Comparison of ENCODE assay signal across 7 mouse cellular contexts in the genomic region with DNA sequence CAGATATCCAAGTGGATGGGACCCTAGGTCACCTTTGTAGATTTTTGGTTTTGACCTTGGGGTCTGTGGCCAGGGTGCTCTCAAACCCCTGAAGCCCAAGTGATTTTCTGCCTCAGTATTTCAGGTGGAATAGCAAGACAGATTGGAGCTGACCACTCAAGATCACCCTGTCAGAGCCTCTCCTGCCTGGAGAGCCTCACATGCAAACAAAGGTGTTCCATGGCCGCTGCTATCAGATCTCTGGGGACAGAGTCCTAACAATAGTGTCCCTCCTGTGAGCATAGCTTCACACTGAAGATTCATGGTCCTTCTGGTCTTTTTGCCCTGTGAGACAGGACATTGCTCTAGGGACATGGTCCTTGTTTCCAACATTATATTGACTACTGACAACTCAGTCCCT.
"Had no signal": no experiment of that assay in that cellular context is flagged by ENCODE, and none has a peak within 500 bp of the region (broad histone marks: within the 10 kb centered on the region; RNA-seq: fewer than 3 reads in every experiment).

No protein-coding gene starts in this region.

- H3K36me3 ChIP-seq: kidney, embryonic 15.5 days; limb, embryonic 13.5 days; midbrain, embryonic 13.5 days had no signal

- ATAC-seq: midbrain, embryonic 13.5 days had no signal

- H3K4me2 ChIP-seq: kidney, embryonic 15.5 days; limb, embryonic 13.5 days; midbrain, embryonic 13.5 days had no signal

- H3K27me3 ChIP-seq: limb, embryonic 13.5 days; midbrain, embryonic 13.5 days had no signal

- H3K9me3 ChIP-seq: kidney, embryonic 15.5 days; limb, embryonic 13.5 days; midbrain, embryonic 13.5 days had no signal

- H3K9ac ChIP-seq: kidney, embryonic 15.5 days; limb, embryonic 13.5 days; midbrain, embryonic 13.5 days had no signal

- DNase-seq: lung, adult 18-20 months; right cerebral cortex, postnatal 14 days; thymus, adult 2 months; thymus, postnatal 25 days had no signal

- H3K27ac ChIP-seq: kidney, embryonic 15.5 days; limb, embryonic 13.5 days; midbrain, embryonic 13.5 days had no signal

- H3K4me3 ChIP-seq: kidney, embryonic 15.5 days; limb, embryonic 13.5 days; midbrain, embryonic 13.5 days had no signal
